Mouse (Mus musculus): ENCODE measurements around the gene Lamc1. TPM values are rescaled to one million over a fixed set of nuclear protein-coding genes. Genes with fewer than 3 reads are reported as not detected.
"Not testable (repeated sequence)": the region's sequence is repeated elsewhere in the genome, so short reads cannot be mapped to it uniquely, and the experiment has no call there.

Lamc1 gene
- polyA plus RNA-seq, 1 experiment from 2014 or later, result 26.5 TPM

DNA sequence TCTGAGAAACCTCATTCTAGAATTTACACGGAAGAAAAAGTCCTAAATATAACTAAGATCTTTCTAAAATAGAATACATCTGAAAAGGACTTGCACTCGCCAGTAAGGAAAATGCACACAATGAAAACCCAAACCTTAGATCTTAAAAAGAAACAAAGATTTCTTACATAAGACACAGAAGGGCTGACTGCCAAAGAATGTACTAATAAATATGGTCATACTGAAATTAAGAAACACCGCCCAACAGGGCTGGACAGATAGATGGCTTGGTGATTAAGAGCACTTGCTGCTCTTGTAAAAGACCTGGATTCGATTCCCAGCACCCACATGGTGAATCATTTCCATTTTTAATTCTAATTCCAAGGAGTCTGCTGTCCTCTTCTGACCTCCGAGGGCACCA lies 22.4 kb downstream of the Lamc1 start:
- Histone ChIP-seq H3K4me3 (ENCODE audit: low read depth, low read length) (no peak overlapping the region), H3K27me3 (ENCODE audit: control insufficient read depth, insufficient read depth, low read length) (no peaks in the 10 kb centered on the region; the same call in 1 of the 2 replicates), H3K36me3 (ENCODE audit: control insufficient read depth, insufficient read depth, low read length) (no peaks in the 10 kb centered on the region), H3K9ac (ENCODE audit: low read length) (no peak overlapping the region), H3K27ac (ENCODE audit: low read depth, low read length) (no peak overlapping the region), H3K4me2 (no peak overlapping the region), H3K4me1 (ENCODE audit: control insufficient read depth, insufficient read depth, low read length) (peaks cover 6% of the 10 kb centered on the region), H3K9me3 (ENCODE audit: control insufficient read depth, low read length) (no peaks in the 10 kb centered on the region)
- WGBS, result 94% methylated on average over 5 of the region's 5 CpGs
- no peak for DNase-seq (ENCODE audit: low spot score, missing footprints)
- no peak for ATAC-seq (ENCODE audit: low FRiP score)

DNA sequence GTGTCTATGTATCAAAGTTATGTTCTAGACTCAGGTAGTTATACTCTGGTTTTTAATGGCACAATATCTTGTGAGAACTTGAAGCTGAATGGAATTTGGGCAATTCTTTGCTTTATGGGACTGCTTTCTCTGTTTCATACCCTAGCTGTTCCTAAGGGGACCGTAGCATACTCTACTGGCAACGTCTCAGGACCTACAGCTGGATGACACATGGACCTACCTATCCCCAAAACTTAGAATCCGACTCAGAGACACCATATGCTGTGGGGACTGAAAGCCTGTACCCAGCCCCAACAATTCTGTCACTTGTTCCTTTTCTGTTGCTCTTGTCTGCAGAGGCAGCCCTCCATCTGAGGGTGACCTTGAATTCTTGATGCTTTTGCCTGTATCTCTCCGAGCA lies 23.3 kb downstream of the Lamc1 start:
- peaks cover 6% of the 10 kb centered on the region for H3K4me1 ChIP-seq (ENCODE audit: control insufficient read depth, insufficient read depth, low read length)
- H3K27me3 ChIP-seq (ENCODE audit: control insufficient read depth, insufficient read depth, low read length), result no peaks in the 10 kb centered on the region; the same call in 1 of the 2 replicates
- no peak overlapping the region for H3K27ac ChIP-seq (ENCODE audit: low read depth, low read length)
- DNase-seq (ENCODE audit: low spot score, missing footprints), result no peak
- no peak for ATAC-seq (ENCODE audit: low FRiP score)
- no peak overlapping the region for H3K4me2 ChIP-seq
- H3K9ac ChIP-seq (ENCODE audit: low read length), result no peak overlapping the region
- H3K4me3 ChIP-seq (ENCODE audit: low read depth, low read length), result no peak overlapping the region
- no peaks in the 10 kb centered on the region for H3K9me3 ChIP-seq (ENCODE audit: control insufficient read depth, low read length)
- 88% methylated on average over 4 of the region's 4 CpGs for WGBS
- H3K36me3 ChIP-seq (ENCODE audit: control insufficient read depth, insufficient read depth, low read length), result no peaks in the 10 kb centered on the region

DNA sequence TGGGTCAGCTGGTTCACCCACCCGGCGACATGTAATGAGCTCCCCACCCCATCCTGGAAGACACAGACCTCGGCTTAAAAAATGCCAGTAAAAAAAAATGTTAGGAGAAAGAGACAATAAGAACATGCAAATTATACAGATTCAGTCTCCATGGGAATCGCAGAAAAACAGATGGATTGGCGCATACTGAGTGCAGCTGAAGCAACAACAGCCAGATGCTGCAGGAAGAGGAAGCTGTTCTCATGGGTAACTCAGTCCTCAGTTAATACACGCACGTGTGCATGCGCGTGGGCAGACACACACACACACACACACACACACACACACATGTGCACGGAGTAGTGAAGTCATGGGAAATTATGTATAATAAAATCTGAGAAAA lies 23.7 kb downstream of the Lamc1 start:
- DNase-seq (ENCODE audit: low spot score, missing footprints) (no peak), ATAC-seq (ENCODE audit: low FRiP score) (no peak)
- Histone ChIP-seq H3K27ac (ENCODE audit: low read depth, low read length) (no peak overlapping the region), H3K9ac (ENCODE audit: low read length) (no peak overlapping the region), H3K4me2 (no peak overlapping the region), H3K27me3 (ENCODE audit: control insufficient read depth, insufficient read depth, low read length) (no peaks in the 10 kb centered on the region; the same call in 1 of the 2 replicates), H3K4me1 (ENCODE audit: control insufficient read depth, insufficient read depth, low read length) (peaks cover 6% of the 10 kb centered on the region), H3K4me3 (ENCODE audit: low read depth, low read length) (no peak overlapping the region), H3K36me3 (ENCODE audit: control insufficient read depth, insufficient read depth, low read length) (no peaks in the 10 kb centered on the region), H3K9me3 (ENCODE audit: control insufficient read depth, low read length) (no peaks in the 10 kb centered on the region)
- 64% methylated on average over 10 of the region's 10 CpGs for WGBS

DNA sequence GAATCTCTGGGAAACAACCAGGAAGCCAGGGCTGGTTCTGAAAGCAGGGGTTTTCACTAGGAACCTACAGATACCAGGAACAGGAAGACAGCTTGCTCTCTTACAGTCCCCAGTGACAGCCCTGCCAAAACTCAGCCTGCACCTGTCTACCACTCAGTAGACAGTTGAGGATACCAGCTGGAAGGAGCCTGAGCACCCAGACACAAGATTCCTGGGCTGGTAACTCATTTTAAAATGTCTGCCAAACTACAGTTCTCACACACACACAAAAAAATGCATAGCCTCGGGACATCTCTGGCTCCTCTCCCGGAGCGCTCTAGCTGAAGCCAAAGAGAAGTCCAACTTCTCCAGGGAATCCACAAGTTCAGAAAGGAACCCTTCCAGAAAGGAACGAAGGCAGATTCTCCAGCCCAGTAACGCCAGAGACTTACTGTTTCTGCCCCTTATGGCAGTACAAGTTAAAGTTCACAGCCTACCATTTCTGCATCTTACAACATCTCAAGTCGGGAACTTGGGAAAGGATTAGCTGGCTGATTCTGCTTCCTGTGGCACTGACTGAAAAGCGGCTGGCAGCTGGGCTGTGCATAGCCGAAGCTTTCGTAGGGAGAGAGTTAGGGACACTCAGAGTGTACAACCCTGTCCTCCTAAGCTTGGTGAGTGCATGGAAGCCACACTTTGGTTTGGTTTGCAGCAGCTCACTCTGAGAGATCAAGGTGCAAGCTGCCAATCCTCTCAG lies 24.2 kb downstream of the Lamc1 start:
- no peak overlapping the region for H3K27ac ChIP-seq (ENCODE audit: low read depth, low read length)
- no peak overlapping the region for H3K4me3 ChIP-seq (ENCODE audit: low read depth, low read length)
- WGBS, result 67% methylated on average over 9 of the region's 9 CpGs
- H3K4me2 ChIP-seq, result no peak overlapping the region
- DNase-seq (ENCODE audit: low spot score, missing footprints) (no peak), ATAC-seq (ENCODE audit: low FRiP score) (0 out of 2 replicates have a peak, but pooled peaks have one; percentile 24)
- H3K36me3 ChIP-seq (ENCODE audit: control insufficient read depth, insufficient read depth, low read length), result no peaks in the 10 kb centered on the region
- H3K9me3 ChIP-seq (ENCODE audit: control insufficient read depth, low read length), result no peaks in the 10 kb centered on the region
- no peaks in the 10 kb centered on the region; the same call in 1 of the 2 replicates for H3K27me3 ChIP-seq (ENCODE audit: control insufficient read depth, insufficient read depth, low read length)
- H3K9ac ChIP-seq (ENCODE audit: low read length), result no peak overlapping the region
- peaks cover 6% of the 10 kb centered on the region for H3K4me1 ChIP-seq (ENCODE audit: control insufficient read depth, insufficient read depth, low read length)

DNA sequence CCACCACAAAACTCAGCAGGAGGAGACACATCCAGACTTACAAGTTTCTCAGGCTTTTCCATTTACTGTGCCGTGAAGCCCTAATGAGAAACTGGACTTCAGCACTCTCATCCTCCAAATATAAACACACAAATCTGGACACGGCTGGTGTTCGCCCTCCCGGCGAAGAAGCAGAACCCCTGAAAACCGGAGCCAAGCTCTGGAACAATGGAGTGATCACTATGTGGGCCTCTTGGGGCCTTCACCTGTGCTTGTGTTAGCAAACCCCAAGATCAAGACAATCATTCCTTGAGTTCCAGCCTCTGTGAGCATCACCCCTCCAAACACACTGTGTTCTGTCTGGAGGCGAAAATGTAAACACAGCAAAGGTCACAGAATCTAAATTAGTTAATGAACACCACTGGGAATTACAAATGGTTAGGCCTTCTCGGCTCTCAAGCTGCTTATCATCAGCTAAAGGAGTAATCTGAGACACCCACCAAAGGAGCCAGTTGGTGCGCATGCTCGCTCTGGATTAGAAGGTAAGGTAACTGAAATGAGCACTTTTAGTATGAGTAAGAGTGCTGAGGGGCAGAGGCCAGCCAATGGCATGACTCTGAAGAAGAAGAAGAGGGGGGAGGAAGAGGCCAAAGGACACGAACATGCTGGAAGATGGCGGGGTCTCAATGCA lies 24.9 kb downstream of the Lamc1 start:
- no peak overlapping the region for H3K4me3 ChIP-seq (ENCODE audit: low read depth, low read length)
- H3K4me2 ChIP-seq, result no peak overlapping the region
- H3K27ac ChIP-seq (ENCODE audit: low read depth, low read length), result no peak overlapping the region
- no peaks in the 10 kb centered on the region for H3K36me3 ChIP-seq (ENCODE audit: control insufficient read depth, insufficient read depth, low read length)
- H3K27me3 ChIP-seq (ENCODE audit: control insufficient read depth, insufficient read depth, low read length), result no peaks in the 10 kb centered on the region; the same call in 1 of the 2 replicates
- H3K9me3 ChIP-seq (ENCODE audit: control insufficient read depth, low read length), result no peaks in the 10 kb centered on the region
- 75% methylated on average over 12 of the region's 12 CpGs for WGBS
- no peak overlapping the region for H3K9ac ChIP-seq (ENCODE audit: low read length)
- H3K4me1 ChIP-seq (ENCODE audit: control insufficient read depth, insufficient read depth, low read length), result peaks cover 6% of the 10 kb centered on the region
- no peak for DNase-seq (ENCODE audit: low spot score, missing footprints)
- ATAC-seq (ENCODE audit: low FRiP score), result no peak

DNA sequence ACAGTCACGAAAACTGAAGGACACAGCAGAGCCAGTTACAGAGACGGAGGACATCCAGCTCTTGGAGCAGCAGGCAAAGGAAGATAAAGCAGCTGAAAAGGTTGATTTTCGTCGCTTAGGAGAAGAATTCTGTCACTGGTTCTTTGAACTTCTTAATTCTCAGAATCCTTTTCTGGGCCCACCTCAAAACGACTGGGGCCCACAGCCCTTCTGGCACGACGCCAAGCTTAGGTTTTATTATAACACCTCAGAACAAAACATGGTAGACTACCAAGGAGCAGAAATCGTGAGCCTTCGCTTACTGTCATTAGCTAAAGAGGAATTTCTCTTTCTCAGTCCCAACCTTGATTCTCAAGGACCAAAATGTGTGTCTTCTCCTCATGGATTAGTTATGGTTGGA lies 26.9 kb downstream of the Lamc1 start:
- not testable (repeated sequence) for H3K9me3 ChIP-seq (ENCODE audit: control insufficient read depth, low read length); H3K36me3 ChIP-seq (ENCODE audit: control insufficient read depth, insufficient read depth, low read length); H3K27me3 ChIP-seq (ENCODE audit: control insufficient read depth, insufficient read depth, low read length); DNase-seq (ENCODE audit: low spot score, missing footprints); H3K9ac ChIP-seq (ENCODE audit: low read length); H3K27ac ChIP-seq (ENCODE audit: low read depth, low read length); H3K4me3 ChIP-seq (ENCODE audit: low read depth, low read length); H3K4me2 ChIP-seq; H3K4me1 ChIP-seq (ENCODE audit: control insufficient read depth, insufficient read depth, low read length); ATAC-seq (ENCODE audit: low FRiP score)
- 91% methylated on average over 9 of the region's 9 CpGs for WGBS

DNA sequence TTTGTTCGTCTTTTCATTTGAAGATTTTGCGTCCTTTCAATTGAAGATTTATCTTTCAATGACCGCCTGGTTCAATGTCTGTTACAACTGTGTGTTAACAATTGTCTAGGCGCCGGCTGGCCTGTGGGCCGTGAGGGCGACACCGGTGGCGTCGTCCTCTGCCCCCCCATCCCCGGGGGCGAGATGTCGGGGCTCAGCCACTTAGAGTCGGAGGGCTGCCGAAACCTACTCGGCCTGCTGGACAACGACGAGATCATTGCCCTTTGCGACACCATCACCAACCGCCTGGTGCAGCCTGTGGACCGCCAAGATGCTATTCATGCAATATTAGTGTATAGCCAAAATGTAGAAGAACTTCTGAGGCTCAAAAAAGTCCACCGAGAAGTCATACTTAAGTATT lies 27.3 kb downstream of the Lamc1 start:
- not testable (repeated sequence) for ATAC-seq (ENCODE audit: low FRiP score); H3K36me3 ChIP-seq (ENCODE audit: control insufficient read depth, insufficient read depth, low read length)

DNA sequence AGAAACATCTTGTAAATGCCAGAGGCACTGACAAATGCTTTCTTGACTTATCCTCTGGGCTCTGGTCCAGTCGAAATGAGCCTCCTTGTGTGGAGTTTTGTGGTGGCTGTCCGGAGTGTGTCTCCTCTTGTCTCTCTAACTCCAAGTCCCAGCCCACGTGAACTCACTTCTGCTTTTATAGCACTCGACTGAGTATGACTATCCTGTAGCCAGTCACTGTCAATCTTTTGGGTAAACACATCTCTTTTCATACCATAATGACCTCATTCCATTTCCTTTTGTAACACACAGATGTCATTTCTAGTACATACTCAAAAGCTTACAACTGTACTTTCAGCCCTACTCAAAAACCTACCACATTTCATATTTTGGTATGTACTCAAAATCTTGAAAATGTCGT lies 33.1 kb downstream of the Lamc1 start:
- H3K9ac ChIP-seq (ENCODE audit: low read length); H3K36me3 ChIP-seq (ENCODE audit: control insufficient read depth, insufficient read depth, low read length); H3K4me2 ChIP-seq; H3K9me3 ChIP-seq (ENCODE audit: control insufficient read depth, low read length); H3K27me3 ChIP-seq (ENCODE audit: control insufficient read depth, insufficient read depth, low read length); DNase-seq (ENCODE audit: low spot score, missing footprints); H3K27ac ChIP-seq (ENCODE audit: low read depth, low read length); H3K4me3 ChIP-seq (ENCODE audit: low read depth, low read length); H3K4me1 ChIP-seq (ENCODE audit: control insufficient read depth, insufficient read depth, low read length); ATAC-seq (ENCODE audit: low FRiP score): not testable (repeated sequence)
- WGBS, result 90% methylated on average over 5 of the region's 5 CpGs

More for the DNA sequence above, 27.3 kb downstream of the Lamc1 start:
- not testable (repeated sequence) for H3K4me2 ChIP-seq; H3K27ac ChIP-seq (ENCODE audit: low read depth, low read length); H3K9ac ChIP-seq (ENCODE audit: low read length); DNase-seq (ENCODE audit: low spot score, missing footprints); H3K4me1 ChIP-seq (ENCODE audit: control insufficient read depth, insufficient read depth, low read length); H3K4me3 ChIP-seq (ENCODE audit: low read depth, low read length); H3K9me3 ChIP-seq (ENCODE audit: control insufficient read depth, low read length); H3K27me3 ChIP-seq (ENCODE audit: control insufficient read depth, insufficient read depth, low read length)
- 96% methylated on average over 22 of the region's 22 CpGs for WGBS

DNA sequence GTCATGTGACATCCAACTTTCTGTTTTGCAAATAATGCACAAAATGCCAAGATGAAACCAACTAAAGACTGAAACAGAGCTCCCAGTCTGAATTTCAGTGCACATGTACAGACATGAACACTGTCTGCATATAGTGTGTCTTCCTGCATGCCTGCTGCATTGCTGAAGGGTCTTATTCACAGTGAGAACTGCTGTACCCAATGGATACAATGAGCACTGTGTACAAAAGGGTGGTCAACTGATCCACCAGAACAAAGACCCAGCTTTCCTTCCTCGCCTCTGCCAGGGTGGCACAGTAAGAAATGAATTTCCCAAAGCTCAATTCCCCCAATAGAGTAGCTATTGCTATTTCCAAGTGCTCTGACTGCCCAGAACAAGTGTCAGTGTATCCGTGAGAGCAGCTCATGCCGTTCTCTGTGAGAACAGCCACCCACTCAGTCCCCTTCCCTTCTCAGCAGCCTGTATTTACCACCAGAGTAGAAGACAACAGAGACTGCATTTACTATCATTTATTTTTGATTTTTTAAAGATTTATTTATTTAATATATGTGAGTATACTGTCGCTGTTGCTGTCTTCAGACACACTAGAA lies 34.7 kb downstream of the Lamc1 start:
- H3K9ac ChIP-seq (ENCODE audit: low read length); H3K4me3 ChIP-seq (ENCODE audit: low read depth, low read length); H3K36me3 ChIP-seq (ENCODE audit: control insufficient read depth, insufficient read depth, low read length); H3K27ac ChIP-seq (ENCODE audit: low read depth, low read length); ATAC-seq (ENCODE audit: low FRiP score); H3K4me1 ChIP-seq (ENCODE audit: control insufficient read depth, insufficient read depth, low read length); H3K27me3 ChIP-seq (ENCODE audit: control insufficient read depth, insufficient read depth, low read length); H3K9me3 ChIP-seq (ENCODE audit: control insufficient read depth, low read length); DNase-seq (ENCODE audit: low spot score, missing footprints); H3K4me2 ChIP-seq: not testable (repeated sequence)
- WGBS, result 83% methylated on average over 4 of the region's 4 CpGs
